Mouse (Mus musculus): ENCODE data around the gene Gsto2.

The Gsto2 gene

DNA sequence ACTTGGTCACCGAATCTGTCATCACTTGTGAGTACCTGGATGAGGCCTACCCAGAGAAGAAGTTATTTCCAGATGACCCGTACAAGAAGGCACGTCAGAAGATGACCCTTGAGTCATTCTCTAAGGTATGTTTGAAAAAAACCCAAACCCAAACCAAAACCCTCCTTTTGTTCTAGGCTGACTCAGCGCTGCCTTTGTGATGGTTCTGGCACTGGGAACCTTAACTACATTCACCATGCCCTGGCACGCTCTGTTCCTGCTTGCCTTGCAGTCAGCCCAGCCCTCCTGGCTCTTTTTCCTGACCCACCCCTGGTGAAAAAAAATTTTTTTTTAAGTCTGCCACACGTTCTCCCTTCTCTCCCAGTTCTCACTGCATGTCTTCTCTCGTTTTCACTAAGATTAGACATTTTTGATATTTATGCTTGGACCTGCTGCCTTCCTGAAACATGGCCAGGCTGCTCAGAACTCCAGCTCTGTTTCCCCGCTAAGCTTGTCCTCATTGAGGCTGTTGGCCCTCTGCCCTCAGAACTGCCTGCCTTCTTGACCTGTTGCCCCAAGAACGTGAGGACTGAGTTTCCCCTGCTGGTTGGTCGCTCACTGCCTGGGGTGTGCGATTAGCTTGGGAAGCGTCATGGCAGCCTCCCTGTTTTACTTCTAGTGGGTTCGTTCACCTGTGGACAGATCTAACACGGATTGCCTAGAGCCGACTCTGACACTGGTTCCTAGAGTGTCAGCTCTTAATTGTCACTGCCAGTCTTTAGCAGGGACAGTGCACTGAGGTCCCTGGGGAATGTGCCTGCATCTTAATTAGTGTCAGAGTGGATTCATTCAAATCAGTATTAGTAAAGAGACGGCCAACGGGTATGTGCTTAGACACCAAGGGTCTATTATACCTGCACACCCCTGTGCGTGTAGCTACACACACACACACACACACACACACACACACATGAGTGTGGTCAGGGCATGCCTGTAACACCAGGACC, 7.1 kb upstream of the Gsto2 start:
- DNase-seq (ENCODE audit: low spot score in 2 of 2) = no peak

DNA sequence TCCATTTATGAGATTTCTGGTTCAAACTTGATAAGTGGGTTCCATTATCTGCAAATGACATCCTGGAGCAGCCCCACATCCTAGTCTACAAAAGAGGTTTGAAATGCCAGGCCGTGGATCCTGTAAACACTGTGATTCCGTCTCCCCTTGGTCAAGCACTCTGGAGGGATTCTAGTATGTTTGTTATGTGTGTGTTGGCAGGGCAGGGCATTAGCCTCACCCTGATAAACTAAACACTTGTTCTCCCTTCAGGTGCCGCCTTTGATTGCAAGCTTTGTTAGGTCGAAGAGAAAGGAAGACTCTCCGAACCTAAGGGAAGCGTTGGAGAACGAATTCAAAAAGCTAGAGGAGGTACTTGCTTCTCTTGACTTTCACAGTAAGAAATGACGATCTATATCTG, 6.2 kb upstream of the Gsto2 start:
- DNase-seq (ENCODE audit: low spot score in 2 of 2) = no peak

DNA sequence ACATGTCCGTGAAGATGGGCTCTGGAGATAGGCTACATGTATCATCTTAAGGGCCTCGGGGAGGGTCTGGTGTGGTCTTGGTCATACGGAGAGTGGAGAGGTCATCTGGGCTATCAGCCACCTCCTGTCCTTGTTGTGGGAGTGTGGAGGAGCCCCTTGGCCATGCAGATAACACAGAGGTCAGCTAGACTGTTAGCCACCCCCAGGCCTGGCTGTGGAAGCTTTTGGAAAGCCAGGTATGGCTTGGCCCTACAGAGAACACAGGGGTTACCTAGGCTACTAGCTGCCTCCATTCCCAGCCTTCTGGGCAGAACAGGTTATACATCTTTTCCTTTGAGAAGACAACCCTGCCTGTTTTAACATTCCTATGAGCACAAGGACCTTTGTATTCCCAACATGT, 2.8 kb upstream of the Gsto2 start:
- DNase-seq (ENCODE audit: low spot score in 2 of 2) = no peak

DNA sequence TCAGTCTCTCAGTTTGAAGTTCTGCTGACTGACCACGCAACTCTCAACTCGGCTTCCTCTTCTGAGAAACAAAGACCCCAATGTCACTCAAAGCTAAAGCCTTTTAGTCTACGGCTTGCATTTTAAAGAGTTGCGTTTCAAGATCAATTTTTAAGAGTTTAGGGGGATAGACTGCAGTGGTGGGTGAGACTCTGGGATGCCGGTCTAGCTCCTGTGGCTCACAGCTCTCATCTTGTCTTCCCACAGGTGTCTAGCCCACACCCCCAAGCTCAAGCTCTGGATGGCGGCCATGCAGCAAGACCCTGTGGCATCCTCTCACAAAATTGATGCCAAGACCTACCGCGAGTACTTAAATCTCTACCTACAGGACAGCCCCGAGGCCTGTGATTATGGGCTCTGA, 1.3 kb upstream of the Gsto2 start:
- no peak for DNase-seq (ENCODE audit: low spot score in 2 of 2)

DNA sequence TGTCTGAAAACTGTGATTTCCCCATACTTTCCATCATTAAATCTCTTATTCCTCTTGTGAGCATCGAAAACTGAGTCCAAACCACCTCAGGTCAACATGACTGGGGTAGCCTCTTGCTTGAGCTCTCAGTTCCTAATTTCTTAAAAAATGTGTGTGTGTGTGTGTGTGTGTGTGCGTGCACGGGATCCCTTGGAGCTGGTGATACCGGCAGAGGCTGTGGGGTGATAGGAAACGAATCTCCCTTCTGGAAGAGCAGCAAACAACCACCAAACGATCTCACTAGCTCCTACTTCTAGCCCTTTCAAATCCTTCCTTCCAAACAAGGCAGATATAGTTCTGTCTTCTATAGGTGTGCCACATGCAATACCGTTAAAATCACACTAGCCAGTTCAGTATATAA, 613 bp upstream of the Gsto2 start:
- DNase-seq (ENCODE audit: low spot score in 2 of 2) = no peak

DNA sequence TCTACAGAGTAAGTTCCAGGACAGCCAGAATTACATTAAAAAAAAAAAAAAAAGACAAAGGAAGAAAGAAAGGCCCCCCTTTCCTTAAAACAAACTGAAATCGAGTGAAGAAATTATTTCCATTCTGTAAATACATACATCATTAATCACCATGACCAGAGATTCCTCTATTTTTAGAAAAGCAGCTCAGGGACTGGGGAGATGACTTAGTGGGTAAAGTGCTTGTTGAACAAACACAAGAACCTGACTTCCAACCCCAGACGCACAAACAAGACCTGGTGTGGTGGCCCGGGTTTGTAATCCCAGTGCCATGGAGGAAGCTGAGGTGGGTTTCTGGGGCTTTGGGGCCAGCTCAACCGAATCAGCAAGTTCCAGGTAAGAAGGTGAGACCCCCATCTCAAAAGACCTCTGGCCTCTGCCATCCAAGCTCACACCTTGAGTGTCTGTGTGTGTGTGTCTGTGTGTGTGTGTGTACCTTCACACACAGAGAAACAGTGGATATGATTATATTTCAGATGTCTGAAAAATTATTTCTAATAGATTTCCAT, 2.4 kb downstream of the Gsto2 start:
- no peak for DNase-seq (ENCODE audit: low spot score in 2 of 2)

DNA sequence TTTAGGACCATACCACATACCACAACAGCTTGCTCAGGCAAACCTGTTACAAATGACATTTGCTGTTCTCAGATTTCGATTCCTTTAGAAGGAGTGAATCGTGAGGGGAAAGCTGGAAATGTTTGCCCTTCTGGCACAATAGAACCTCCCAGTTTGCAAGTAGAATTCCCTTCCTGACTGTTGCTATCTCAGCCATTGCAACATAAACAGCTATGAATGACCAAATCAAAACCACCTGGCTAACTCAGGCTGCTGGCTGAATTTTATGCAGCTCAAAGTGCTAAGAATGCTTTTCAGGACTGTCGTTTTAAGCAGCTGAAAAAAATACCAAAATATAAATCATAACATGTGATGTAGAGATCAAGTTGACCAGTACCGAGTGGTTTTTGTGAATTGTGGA, 3.6 kb downstream of the Gsto2 start:
- no peak for DNase-seq (ENCODE audit: low spot score in 2 of 2)

DNA sequence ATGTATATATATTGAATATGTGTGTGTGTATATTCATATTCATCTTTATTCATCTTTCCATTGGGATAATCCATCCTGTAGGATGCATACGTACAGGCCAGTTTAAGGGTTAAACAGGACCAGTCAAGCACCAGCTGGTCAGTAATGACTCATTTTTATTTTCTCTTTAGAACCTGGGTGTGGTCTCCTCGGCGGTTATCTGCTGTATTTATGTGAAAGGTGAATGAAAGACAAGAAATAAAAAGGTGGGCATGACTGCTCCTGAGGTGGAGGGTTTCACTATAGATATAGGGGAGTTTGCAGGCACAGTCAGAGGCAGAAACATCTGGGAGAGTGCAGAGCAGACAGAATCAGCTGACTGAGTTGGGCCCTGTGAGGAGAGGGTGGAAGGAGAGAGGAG, 4.2 kb downstream of the Gsto2 start:
- DNase-seq (ENCODE audit: low spot score in 2 of 2) = no peak

DNA sequence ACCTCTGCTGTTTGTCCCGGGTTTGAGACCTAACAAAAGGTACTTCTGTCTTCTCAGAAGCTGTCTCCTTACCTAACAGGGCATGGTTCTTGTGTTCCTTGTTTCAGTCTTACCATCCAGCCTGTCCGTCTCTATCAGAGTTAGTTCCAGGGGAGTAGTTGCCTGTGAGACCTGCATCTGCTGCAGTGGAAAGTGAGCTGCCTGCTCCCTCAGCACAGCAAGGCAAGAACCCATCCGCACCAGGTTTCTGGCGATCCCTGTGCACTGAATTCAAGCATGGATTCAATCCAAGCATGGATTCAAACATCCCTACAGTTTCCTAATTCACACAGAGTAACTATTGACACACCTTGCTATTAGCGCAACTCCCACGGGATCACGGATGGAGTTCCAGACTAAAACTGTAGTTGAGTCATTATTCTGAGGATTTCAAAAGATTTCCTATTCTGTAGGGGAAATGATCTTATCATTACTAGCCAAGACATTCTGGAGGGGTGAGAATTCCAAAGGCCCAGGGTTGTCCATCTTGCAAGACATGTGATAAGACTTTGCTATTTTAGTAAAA, 4.8 kb downstream of the Gsto2 start:
- no peak for DNase-seq (ENCODE audit: low spot score in 2 of 2)

DNA sequence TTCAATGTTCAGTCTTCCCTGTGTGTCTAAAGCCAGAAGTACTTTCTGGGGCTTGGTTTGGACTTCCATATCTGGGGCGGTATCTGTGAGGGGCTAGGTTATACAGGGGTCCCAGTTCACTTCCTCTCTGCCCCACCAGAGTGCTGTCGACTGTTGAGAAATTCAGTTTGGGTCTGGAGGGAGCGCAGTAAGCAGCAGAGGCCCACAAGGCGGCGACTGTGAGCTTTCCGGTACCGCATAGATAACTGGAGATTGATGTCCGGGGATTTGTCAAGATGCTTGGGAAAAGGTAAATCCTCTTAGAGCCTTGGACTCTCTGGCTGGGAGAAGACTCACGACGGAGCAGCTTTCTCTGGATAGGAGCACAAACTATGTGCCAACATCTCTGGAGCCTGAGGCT, 6.2 kb downstream of the Gsto2 start:
- DNase-seq (ENCODE audit: low spot score in 2 of 2) = peak in 1 of 2 experiments; percentile 26

DNA sequence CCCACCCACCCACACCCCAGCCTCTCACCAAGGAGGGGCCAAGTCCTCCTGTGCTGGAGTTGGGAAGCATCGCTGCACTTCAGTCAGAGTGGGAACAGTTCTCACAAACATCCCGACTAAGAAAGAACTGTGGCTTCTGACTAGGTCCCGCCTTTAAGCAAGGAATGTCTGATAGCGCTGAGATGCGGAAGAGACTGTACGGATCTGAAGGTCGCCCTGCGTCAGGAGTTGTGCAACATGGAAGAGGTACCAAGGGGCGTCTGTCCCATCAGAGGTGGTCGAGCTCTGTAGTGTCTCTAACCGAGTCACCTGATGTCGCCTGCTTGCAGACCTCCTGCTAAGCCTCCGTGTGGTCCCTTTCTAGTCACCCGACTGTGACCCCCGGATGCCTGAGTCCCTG, 10.9 kb downstream of the Gsto2 start:
- no peak for DNase-seq (ENCODE audit: low spot score in 2 of 2)

DNA sequence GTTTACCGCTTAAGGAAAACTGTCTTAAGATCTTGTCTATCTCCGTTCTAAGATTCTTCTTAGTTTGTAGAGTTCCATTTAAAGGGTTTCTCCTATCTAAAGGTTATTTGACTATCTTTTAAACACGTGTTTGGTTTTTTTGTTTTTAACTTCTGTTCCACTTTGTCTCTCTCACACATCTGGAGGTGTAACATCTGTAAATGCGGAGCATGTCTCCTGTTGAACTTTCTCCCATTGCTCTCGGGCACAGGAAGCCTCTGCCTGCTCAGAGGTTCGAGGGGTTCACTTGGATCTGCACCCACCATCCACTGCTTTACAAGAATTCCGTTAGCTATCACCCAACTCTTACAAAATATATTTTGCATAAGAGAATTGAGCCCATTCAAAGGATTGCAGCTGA, 16.2 kb downstream of the Gsto2 start:
- DNase-seq (ENCODE audit: low spot score in 2 of 2) = no peak

DNA sequence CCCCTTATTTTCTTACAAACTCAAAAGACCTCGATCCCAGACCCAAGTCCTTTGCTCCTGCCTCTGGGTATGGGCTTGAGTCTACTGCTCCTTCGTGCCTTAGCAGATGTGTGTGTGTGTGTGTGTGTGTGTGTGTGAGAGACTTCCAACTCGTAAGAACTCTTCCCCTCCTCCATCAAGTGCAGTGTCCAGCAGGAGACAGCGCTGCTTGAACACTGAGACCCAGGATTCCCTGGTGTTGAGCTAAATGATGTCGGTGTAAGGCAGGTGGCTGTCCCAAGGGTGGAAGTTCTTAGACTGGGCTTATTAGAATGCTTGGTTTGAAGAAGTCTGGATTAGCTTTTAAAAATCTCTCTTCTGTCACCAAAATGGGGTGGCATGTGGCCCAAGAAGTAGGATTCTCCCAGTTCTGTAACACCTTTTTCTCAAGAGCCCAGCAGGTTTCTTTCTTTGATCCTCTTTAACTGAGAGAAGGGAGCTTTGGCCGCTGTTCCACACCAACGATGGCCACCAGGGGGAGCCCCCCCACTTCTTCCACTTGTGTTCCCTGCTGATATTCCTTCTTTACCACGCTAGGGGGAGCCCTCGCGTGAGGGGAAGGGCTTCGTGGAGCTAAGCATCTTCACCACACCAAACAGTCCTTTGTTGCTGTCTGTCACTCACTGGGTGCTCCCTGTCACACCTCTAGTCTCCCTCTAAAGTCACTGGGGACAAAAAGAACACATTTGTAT, 17.0 kb downstream of the Gsto2 start:
- DNase-seq (ENCODE audit: low spot score in 2 of 2) = peak; percentile 59 to 87

DNA sequence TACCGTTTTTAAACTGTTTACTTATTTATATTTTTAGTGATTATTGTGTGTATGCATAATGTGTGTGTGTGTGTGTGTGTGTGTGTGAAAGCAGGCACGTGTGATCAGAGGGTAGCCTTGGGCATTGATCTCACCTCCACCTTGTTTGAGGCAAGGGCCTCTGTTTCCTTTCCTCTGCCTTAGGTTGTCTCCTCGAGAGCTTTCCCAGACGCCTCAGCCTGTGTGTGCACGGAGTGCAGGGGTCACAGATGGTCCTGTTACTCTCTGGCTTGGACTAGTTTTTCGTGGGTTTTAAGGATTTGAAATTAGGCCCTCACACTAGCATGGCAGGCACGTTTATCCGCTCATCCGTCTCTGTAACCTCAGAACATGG, 17.5 kb downstream of the Gsto2 start:
- no peak for DNase-seq (ENCODE audit: low spot score in 2 of 2)

DNA sequence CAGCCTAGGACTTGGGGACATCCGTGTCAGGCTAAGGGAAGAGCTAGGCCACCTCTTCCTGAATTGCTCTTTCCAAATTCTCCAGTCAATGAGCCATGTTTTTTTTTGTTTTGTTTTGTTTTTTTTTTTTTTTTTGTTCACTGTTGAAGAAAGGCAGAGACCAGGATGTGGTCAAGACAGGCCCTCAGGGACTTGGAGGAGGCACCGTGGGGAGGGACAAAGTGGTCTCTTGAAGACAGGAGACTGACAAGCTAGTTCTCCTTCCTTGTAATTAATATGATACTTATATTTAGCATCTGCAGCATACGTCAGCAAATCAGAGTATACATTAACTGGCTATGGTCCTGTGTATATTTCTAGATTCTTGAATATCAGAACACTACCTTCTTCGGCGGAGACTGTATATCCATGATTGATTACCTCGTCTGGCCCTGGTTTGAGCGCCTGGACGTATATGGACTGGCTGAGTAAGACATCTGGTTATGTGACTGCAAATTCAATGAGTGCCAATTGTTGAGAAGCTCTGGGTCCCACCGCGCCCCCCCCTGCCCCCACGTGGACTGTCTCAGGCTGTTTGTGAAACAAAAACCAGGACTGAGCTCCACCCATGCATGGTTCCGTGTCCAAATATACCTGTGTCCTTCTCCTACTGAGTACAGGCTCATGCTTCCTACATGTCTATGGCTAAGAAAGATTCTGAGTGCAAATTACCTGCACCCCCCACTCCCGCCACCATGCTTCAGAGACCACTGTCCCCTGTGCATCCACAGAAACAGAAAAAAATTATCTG, 19.2 kb downstream of the Gsto2 start:
- no peak for DNase-seq (ENCODE audit: low spot score in 2 of 2)

DNA sequence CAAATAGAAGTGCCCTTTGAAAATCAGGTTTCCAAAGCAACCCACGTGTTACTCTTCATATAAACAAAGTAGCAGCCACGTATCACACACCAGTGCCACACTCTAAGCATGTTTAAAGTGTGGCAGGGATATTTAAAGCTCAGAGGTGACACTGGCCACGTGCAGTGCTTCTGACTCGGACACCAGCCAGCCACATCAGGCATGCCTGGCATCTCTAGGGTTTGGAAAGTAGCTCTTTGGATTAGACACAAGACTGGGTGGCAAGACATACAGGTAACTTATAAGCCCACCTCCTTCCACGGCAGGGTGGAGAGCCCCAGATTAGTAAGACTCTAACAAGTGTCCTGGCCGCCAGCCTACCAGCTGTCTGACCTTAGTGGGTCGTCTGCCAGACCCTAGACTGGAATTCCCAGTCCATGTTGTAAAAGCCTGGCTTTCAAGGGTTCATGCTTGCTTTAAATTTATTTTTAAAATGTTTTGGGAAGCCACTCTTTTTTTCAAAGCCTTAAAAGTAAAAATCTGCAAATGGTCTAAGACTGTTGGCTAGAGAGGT, 19.9 kb downstream of the Gsto2 start:
- DNase-seq (ENCODE audit: low spot score in 2 of 2) = no peak

DNA sequence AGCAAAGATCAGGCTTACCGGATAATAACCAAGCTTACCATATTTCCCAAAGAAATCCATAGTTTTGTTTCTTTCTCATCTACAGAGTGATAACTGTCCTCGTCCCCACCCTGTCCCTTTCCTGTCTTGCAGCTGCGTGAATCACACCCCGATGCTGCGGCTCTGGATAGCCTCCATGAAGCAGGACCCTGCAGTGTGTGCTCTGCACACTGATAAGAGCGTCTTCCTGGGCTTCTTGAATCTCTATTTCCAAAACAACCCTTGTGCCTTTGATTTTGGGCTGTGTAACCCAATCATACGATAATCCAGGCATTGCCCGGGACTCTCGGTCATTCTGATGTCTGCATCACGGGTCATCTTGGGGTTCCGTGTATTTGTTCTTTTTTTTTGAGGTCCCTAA, 20.6 kb downstream of the Gsto2 start:
- DNase-seq (ENCODE audit: low spot score in 2 of 2) = no peak

DNA sequence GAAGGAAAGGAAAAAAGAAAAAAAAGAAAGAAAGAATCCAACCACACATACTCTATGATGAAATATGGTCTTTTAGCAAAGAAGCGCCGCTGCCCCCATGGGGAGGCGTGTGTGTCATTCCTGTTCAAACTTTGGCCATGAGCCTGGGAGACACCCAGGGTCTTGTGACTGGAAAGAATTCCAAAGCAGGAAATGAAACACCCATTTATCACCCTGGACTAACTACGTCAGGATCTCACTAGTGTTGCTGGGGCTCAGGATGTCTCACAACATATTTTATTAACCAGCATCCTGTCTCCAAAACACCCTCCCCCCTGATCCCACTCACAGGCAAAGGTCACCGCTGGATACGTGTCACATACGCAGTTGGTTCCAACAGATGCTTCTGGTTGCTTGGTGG, 21.3 kb downstream of the Gsto2 start:
- no peak for DNase-seq (ENCODE audit: low spot score in 2 of 2)

DNA sequence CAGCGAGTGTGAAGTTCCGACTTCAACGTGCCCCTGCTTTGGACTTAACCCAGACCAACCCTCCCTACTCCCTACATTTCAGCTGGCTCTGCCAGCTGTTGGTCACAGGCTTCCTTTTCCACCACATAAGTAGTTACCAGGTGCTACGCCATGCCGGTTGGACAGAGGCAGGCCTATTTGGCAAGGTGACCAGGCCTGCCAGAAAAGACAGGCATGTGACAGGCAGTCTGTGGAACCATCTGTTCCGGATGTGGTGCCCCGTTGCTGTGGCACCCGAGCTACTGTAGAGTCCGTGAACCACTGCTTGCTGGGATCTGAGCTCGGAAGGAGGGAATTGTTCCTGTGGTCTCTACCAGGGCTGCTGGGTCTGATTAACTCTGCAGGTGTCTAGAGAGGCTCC, 22.1 kb downstream of the Gsto2 start:
- DNase-seq (ENCODE audit: low spot score in 2 of 2) = peak; percentile 26 to 44

DNA sequence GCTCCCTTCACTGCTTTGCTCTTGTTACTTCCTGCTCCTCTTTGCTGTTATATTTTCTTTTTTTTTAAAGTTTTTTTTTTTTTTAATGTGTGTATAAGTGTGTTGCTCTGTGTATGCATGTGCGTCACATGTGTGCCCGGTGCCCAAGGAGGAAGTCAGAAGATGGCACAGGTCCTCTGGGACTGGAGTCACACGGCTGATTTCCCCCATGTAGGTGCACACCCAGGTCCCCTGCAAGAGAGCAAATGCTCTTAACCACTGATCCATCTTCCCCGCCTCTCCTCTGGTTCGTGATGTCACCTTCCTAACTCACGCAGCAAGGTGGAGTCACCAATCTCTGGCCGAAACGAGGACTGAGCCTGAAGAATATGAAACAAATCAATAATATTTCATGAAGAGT, 22.7 kb downstream of the Gsto2 start:
- DNase-seq (ENCODE audit: low spot score in 2 of 2) = no peak

DNA sequence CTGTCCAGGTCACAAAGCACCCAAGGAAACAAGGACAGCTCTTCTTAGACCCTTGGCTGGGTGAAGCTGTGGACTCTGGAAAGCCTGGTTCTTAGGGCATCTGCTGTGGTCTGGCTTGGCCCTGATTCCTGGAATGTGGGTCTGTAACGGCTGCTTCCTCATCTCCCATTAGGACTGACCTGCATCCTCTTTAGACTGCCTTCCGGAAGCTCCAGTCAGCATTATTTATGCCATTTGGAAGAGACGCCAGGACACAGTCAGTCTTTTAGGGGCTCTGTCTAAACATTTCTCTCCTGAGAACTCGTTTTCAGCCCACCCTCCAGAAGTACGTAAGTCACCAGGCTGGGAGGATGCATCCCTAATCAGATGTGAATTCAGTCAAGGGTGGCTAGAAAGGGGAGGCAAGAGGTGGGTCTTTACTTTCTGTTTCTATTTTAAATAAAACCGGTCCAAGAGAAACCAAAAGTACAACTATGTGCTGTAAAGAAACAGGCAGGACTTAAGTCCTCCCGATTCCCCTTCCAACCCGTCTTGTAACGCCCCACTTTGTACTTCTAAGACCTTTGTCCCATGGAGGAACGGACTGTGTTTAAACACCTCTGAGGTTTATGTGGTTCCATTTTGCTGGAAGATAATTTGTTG, 25.3 kb downstream of the Gsto2 start:
- DNase-seq (ENCODE audit: low spot score in 2 of 2) = no peak

Data from thymus, postnatal 10 days (tissue).